Mouse (Mus musculus) natural killer cell, adult 2 months (primary cell): ENCODE results near the gene Nfs1.
A peak's percentile ranks its signal among the peaks of the same experiment; 100 is the strongest.
"Not testable (repeated sequence)": the region's sequence is repeated elsewhere in the genome, so short reads cannot be mapped to it uniquely, and the experiment has no call there.

Source experiments
- DNase-seq, 2 experiments: peaks; one replicate each; pipeline ENCODE4 v3.0.0; 2022; ENCODE audit warnings: low spot score in 2 of 2

Nfs1 gene

DNA sequence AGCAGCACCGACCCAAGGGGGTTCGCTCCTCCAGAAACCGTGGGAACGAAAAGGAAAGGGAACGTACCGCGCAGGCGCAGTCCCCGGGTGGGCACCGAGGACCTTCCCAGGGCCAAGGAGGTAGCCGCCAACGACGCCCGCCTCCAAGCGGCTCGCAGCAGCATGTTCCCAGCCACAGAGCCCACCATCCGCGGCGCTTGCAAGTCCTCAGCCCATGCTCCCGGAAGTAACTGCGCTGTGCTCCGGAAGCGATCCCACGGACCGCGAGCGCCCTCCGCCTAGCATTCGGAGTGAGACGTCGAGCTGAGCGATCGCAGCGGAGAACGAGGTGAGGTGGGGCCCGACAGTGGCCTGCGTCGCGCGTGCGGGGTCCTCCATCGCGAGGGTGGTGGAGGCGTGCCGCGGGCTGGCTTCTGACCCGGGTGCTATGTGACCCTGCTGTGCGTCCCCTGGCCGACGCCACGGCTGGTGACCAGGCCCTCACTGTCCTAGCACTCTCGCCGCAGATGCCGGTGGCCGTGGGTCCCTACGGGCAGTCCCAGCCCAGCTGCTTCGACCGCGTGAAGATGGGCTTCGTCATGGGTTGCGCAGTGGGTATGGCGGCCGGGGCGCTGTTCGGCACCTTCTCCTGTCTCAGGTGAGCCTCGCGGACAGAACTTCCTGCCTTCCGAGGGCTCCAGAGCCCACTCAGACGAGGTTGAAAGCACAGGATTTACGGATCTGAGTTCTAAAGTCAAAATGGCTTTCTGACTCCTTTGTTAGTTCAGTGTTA, at the start of gene Nfs1, which contains the start of gene Romo1:
TSS of gene Nfs1 (minus strand) at position 234 of the 772 bp plus-strand sequence.
TSS of gene Romo1 (plus strand) at position 87 of the 772 bp plus-strand sequence.
- DNase-seq = peak; percentile 86 to 91

DNA sequence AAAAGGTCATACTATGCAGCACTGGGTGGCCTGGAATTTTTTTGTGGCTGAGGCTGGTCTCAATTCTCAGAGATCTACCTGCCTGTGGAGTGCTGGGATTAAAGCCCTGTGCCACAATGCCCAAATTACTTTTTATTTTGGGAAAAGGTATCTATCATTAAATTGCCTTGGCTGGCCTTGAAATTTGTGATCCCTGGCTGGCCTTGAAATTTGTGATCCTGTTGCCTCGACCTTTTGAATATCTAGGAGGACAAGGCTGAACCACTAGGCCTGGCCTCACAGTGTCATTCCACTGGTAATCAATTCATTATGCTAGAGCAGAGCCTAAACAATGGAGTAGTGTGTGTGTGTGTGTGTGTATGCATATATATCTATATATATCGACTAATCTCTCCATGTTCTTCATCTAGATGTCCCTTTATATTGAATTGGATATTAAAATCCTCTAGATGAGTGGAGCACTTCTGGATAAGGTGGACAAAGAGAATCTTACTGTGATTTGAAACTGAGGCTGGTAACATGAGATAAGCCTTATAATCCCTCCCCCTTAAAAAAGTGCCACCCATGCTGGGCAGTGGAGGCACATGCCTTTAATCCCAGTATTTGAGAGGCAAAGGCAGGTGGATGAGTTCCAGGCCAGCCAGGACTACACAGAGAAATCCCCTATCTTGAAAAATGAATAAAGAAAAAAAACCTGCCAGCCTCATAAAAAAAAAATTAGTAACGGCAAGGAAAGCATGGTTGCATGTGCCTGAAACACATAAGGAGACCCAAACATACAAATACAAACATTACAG, 49.3 kb upstream of the Nfs1 start:
- DNase-seq = no peak

DNA sequence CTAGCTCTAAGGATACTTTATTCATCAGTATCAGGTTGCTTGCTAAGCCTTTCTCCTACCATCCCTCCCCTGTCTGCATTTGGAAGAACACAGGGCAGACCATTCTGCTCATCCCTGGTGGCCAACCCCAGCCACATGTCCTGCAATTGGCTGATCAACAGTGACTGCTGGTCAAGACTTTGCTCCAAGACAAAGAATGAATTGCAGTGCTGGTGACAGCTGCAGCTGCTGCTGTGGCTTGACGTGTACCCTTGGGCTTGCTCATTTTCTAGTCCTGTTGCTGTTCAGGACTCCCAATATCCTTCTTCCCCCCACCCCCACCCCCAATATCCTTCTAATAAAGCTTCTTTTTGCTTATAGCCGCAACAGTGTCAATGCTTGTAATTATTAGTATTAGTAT, 48.1 kb upstream of the Nfs1 start:
- no peak for DNase-seq

DNA sequence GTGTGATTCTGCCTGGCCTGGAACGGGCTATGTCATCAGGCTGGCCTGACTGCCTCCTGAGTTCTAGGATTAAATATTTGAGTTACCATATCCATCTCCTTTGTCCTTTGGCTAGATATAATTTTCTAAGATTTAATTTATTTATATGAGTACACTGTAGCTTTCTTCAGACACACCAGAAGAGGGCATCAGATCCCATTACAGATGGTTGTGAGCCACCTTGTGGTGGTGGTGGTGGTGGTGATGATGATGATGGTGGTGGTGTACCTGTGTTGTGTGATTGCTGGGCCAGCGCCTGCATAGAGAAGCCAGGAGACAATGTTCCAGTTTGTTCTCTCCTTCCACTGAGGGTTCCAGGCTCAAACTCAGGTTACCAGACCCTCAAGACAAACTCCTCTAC, 47.6 kb upstream of the Nfs1 start:
- DNase-seq = no peak

DNA sequence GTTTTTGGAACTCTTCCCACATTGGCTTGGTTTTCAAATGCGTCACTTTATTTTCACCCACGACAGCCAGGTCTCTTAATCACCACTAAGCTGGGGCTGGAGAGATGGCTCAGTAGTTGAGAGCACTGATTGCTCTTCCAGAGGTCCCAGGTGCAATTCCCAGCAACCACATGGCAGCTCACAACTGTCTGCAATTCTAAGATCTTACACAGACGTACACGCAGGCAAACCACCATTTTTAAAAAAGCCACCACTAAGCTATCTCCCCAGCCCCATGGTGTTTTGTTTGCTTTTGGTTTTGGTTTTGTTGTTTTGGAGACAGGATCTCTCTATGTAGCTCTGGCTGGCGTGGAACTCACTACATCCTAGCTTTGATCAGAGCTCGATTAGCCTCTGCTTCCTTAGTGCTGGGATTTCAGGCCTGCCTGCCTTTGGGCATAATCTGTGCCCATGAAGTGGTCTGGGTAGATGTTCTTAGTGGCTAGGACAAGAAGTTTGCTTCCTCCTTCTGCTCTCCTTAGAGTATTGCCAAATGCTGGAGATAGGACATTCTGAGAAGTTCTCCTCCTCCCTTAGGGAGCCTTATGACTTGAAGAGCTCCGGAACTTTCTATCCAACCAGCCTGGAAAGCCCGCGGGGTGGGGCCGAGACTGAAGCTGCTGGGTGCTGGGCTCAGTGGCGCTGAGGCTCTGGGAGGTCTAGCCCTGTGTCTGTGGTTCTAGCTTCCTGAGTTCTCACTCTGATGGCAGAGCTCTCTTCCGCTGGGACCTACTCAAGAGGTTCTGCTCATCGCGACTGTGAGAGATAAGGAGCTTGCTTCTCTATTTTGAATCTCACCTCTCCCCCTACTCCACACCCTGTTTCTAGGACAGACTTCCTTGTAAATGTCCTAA, 46.3 kb upstream of the Nfs1 start:
- DNase-seq = peak; percentile 75 to 76

DNA sequence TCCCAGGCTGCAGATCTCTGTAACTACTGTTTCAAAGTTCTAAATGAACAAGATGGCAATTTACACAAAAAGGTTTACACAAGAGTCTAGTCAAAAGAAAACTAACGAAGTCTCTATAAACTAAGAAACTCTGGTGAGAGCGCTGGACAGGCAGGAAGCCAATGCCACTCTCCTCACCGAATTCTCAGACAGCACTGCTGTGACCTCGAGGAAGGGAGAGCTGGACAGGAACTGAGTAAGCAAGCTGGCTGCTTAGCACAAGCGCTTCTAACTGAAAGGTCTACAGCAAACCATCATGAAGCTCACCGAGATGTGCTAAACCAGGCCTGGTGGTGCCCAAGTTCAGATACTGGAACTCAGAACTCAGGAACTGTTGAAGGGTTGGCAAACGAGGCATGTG, 45.3 kb upstream of the Nfs1 start:
- not testable (repeated sequence) for DNase-seq

DNA sequence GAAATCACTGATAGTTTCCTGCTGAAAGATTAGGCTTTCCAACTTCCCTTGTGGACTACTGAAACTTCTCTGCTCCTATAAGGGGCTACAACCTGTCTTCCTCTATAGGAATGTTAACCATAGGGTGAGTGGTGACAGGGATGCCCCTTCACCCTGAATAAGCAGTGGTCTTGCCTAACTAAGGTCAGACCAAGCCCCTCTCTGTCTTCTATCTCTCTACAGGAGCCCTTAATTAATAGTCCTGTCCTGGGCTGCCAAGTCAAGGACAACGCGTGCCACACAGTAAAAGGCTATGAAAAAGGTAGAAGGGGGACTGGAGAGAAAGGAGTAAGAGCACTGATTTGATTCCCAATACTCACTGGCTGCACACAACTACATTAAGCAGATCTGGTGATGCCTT, 37.6 kb upstream of the Nfs1 start:
- DNase-seq = no peak

DNA sequence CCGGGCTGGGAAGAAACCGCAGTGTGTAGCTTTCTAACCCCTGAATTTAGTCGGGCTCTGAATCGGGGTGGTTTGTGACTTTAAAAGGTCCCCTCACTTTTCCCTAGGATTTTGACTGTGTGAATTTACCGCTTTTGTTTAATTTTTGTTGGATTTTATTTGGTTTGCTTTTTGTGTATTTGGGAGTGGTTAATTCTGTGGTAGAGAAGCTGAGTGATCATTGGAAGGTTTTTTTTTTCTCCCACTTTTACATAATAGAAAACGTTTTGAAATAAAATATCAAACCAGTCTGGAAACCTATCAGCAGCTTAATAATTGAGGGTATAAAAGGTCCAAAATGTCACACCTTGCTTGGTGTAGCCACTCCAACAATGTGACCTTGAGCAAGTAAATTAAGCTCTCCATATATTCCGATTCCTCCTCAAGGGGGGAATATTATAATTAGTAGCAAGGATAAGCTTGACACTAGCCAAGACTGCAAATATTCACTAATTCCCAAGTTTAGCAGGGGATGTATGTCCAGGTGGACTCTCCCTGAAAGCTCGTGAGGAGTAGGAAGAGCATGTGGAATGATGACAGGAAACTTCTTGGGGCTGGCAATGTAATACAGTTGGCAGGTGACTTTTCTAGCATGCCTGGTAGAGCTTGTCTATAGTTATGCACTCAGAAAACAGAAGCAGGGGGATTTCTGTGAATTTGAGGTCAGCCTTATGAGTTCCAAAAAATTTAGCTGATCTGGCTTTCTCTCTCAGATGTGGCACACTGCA, 37.0 kb upstream of the Nfs1 start:
- DNase-seq = no peak

DNA sequence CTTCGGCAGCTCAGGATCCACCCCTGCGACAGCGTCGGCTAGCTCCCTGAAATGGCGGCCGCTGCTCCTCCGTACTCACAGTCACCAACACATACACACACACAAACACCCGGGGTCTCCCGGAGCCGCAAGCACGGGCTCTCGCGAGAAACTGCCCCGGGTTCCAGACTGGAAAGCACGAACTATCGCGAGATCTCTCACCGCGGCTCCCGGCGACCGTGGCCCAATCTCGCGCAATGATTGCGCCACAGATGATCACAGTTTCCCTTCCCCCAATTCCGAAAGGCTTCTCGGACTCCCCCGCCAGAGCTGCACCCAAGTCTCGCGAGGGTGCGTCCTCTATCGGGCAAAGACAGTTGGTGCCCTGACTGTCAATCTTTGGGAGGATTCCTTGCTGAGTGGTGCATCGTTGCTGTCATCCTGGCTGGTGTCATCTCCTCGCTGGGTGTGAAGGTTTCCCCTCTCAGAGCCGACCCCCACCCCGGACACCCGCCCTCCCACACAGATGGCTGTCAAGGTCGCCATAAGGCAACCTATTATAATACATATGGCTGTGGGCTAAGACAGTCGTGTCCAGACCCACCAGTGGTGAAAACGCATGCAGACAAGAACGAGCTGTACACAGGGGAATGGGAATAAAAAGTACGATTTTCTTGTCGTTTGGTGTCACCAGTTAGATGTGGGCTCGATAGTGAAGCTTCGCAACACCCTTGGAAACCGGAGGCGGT, 36.3 kb upstream of the Nfs1 start, which contains the start of gene Rbm39:
TSS of gene Rbm39 (minus strand) at position 145 of the 728 bp plus-strand sequence.
- DNase-seq = peak; percentile 100

DNA sequence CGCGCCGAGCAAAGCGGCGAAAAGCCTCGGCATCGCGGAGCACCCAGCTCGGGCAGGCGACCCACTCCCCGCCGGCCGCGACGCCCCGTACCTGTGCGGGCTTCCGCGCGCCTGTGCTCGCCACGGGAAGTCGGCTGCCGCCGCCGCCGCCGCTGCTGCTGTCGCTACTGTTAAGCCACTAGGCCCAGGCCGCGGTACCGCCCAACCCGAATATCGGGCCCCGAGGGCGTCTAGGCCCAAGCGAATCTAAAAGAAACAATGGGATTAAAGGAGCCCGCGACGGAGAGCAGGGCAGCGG, 35.8 kb upstream of the Nfs1 start:
- no peak for DNase-seq

DNA sequence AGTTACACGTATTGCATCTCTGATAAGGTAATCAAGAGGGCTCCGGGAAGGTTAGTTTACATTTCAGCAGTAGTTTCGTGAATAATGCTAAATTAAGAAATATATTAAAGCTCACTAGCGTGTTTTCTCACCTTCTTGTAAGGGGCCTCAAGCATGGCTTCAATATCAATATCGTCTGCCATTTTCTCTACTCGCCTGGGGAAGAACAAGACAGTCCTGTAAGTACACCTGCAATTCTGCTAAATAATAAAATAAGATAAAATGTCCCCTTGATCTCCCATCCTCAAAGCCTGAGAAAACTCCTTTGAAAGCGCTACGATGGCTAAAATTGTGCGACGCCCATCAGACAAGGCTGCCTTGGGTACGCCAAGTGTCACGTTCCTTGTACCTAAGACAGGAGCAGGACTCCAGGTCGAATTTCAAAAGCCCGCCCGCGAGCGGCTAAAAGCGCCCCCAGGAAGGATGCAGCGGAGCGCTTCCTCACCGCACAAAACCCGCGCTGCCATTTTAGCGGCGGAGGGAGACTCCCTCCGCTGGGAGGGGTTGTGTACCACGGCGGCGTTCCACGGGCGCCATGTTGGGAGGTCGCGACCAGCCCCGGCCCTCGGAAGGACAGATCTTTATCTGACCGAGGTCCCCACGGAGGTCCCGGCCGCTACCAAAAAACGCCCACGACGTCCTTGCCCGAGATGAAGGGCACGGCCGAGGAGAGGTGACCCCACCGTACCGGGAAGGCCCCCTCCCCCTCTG, 35.2 kb upstream of the Nfs1 start:
- peak; percentile 83 to 87 for DNase-seq

DNA sequence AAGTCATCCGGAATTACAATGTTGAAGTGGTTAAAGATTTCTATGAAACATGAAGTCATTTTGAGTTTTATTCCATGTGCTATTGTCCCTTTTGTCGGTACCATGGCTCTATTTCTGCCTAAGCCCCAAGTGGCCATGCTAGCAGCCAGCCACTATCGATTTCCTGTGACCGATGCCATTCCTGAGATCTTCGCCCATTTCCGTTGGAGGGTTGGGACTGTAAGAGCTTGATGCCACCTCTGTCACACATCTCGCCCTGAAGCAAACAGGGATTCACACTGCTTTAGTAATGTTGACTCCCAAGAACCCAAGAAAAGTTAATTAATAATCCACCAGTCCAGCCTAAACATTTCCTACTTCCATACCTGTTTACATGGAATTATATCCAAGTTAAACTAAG, 33.7 kb upstream of the Nfs1 start:
- DNase-seq = no peak

DNA sequence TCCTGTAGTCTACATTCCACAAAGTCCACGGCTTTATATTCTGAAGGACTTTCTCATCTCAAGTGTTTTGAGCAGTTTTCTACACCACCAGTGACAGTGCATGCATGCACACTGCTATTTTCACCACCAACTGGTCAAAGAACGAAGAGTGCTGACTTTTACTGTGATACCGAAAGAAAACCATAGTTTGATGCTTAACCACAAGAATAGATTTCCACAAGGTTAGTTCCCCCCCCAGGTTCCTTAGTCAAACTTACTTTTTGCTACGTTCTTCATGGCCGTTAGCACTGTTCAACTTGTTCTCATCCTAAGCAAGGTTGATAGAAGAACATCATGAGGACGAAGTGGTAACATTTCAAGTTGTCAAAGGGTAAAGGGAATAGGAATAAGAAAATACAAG, 33.1 kb upstream of the Nfs1 start:
- DNase-seq = no peak

DNA sequence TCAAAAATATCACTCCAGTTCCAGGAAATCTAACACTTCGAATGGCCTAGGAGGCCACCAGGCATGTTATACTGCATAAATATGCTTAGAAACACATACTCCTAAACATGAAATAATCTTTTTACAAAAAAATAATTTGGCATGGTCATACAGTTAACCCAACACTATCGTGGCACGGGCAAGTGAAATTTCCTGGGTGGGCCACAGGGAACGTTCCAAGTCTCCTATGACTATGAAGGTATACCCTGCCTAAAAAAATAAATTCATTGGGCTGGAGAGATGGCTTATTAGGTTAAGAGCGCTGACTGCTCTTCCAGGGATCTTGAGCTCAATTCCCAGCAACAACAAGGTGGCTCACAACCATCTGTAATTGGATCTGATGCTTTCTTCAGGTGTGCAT, 22.6 kb upstream of the Nfs1 start:
- DNase-seq = no peak

DNA sequence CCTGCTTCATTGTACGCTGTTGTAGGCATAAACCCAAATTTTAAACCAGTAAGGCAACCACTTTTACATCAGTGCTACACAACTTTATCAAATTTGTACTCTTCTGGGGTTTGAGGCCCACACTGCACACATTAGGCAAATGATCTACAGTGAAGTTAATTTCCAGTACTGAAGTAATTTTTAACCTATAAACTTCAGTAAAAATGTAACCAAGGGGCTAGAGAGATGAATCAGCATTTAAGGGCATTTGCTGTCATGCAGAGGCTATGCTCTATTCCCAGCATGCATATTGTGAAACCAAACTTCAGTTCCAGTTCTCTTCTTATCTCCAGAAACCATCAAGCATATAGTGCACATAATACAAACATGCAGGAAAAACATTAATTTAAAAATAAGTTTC, 21.5 kb upstream of the Nfs1 start:
- no peak for DNase-seq

DNA sequence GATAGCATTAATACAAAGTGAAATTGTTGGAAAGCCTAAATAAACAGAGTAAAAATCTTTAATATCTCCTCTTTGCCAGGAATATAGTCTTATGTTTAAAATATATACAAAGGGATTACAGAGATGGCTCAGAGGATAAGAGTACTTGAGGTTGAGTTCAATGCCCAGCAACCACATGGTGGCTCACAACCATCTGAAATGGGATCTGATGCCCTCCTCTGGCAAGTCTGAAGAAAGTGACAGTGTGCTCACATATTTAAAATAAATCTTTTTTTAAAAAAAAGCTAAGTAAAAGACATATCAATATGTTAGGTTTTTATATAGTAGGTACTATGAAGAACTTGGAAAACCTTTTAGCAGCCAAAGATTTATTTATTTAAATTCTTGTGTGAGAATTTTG, 7.6 kb upstream of the Nfs1 start:
- DNase-seq = no peak

DNA sequence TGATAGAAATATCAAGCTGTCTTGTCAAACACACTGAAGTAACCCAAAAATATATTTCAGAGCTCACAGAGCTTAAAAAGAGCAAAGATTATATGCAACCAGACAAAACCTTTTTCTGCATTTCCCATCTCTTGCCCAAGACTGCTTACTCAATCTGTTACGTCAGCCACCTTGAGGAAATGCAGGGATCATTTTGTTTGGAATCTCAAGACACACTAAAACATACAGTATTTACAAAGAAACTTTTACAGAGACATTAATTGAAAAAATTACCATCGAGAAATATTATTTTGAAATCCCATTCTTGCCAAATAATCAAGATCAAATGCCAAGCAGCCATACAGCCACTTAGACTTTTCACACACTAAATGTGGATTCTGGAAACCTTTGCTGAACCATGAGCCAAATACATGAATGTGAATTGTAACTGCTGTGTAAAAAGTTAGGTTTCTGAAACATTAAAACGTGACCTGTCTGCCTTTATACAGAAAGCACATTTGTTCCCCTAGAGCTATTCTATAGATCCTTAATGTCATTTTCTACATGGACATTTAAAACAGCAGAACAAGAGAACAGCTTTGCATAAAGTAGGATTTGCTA, 3.4 kb upstream of the Nfs1 start:
- no peak for DNase-seq

DNA sequence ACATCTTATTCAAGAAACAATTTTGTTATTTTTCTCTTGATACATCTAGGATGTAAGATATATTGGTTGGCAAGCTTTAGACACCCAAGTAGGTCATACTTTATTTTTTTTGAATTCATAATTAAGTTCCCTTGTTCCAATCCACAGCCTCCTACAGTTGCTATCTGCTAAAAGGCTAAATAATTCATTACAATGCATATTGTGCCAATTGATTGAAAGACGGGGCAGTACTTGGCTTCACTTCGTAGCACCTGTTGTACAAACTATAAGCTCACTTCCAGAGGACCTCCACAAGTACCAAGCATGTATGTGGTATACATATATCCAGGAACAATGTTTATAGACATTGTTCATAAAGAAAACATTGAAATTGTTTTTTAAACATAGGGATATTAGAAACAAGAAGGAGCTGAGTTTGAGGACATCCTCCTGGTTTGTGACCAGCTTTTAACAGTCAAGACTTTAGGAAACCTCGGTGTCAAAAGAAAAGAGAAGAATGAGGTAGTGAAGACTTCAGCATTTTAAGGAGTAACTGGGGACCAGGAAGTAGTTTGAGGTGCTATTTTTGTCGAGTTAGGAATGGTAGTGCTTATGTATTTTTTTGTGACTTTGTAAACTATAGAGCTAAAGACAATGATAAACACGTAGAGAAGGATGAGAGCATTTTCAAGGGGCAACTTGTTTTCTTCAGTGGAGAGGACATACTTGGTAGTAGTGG, 2.4 kb upstream of the Nfs1 start:
- no peak for DNase-seq
